Mouse (Mus musculus): Measurements from ENCODE around the gene Slc38a4.

Slc38a4 gene

DNA sequence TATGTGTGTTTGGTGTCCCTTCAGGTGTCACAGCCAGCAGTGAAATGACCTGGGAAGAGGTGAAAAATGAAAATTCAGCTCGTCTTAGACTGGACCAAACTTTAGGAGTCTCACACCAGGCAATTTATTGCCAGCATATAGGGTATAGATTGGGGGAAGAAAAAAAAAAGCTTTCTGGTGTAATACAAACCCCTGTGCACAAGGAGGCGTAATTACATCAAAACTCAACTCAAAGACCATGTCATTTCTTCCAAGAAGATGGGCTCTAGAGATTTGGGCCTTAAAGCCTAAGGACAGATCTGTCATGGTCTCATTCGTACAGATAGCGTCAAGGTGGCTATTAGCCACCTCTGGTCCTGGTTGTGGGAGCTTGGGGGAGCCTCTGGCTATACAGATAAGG is 86.0 kb downstream of the Slc38a4 start:
- no peak for DNase-seq (ENCODE audit: low read depth, low spot score)

DNA sequence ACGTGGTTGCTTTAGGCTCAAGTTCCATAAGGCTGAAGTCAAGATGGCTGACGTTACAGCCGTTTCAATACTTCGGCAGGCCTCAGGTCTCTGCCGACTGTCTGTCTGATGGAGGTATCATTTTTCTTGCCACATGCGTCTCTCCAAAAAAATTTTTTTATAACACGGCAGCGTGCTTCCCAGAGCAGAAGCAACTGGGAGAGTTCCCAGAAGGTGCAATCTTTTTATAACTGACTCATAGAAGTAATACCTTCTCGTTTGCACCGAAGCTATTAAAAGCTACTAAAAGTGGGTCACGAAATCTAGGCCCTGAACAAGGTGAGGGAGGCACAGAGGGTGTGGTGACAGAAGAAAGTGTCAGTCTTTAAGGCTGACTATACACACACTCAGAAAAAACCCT is 87.0 kb downstream of the Slc38a4 start:
- no peak for DNase-seq (ENCODE audit: low read depth, low spot score)

DNA sequence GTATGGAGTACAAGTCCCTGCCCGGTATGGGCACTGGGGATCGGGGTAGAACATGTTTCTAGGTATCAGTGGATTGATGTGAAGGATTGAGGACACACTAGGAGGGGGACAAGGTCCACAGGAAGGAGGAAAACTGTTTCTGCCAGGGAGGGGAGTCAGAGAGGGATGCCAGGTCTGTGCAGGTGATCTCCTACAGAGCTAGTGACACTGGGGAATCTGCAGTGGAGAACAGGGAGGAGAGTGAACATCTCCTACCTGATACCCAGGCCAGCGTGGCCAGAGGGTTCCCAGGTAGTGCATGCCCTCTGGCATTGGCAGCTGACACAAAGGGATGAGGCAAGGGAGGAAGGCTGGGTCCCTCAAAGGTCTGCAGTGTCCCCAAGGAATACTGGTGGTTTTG is 89.4 kb downstream of the Slc38a4 start:
- no peak for DNase-seq (ENCODE audit: low read depth, low spot score)

DNA sequence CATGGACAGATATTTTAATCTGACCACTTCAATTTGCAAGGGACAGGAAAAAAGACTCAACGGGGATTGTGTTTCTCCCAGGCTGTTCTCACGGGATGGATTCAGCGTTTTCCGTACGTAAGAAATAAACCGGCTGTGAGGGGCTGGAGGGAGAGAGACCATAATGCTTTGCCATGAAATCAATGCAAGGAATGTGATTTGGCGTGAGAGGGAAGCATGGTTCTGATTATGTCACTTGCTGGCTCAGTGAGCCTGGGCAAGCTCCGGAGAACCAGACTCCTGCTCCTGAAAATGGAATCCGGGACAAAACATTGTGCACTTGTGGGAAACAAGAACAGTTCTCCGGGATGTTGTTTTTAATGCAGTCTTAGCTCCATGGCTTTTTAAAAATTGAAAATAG is 92.0 kb downstream of the Slc38a4 start:
- no peak for DNase-seq (ENCODE audit: low read depth, low spot score)

DNA sequence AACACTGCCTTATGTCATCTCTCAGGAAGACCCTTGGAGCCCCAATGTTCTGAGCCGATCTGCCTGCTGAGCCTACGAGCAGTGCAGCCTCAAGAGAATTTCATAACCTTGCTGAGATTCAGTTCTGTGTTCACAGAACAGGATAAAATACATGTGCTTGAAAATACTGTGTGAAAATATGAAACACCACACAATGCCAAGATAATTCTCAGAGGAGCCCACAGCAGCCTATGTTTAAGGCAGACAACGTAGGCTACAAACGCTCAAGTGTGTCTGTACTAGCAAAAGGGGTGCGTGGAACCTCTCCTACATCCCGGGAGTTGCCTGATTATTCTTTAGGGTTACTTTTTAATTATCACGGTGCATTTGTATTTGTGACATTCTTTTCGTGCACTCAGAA is 92.4 kb downstream of the Slc38a4 start:
- DNase-seq (ENCODE audit: low read depth, low spot score) = no peak

DNA sequence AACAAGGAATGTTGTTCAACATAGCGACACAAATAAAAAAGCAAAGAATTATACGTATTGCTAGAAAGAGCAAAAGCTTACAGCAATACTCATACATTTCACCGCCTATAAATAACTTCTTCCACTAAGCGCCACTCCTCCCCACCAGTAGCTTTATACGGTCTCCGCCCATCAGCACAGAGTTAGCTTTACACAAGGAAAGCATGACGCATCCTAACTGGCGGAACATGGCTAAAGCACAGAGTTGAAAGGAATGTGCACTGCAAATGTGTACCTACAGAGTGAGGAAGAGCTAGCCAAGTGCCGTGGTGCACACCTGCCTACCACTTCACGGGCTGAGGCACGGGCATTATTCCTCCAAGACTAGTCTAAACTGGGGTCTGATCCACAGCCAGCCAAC is 95.4 kb downstream of the Slc38a4 start:
- DNase-seq (ENCODE audit: low read depth, low spot score) = no peak

DNA sequence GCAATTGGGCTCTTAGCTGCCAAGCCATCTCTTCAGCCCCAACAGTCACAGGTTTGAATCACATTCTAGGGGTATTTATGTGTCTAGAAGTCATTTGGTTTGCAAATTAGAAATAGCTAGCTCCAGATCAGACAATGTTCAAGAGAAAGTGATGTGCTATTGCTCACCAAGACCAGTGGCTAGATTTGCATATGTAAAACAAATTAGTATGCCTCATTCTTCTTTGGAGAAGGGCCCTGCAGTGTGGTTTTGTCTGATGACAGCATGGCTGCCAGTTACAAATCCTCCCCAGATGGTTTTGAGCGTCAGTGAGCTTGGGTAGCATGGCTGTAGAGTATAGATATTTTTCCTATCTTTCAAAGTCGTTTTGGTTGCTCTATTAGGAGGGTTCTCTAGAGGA is 96.5 kb downstream of the Slc38a4 start:
- no peak for DNase-seq (ENCODE audit: low read depth, low spot score)

DNA sequence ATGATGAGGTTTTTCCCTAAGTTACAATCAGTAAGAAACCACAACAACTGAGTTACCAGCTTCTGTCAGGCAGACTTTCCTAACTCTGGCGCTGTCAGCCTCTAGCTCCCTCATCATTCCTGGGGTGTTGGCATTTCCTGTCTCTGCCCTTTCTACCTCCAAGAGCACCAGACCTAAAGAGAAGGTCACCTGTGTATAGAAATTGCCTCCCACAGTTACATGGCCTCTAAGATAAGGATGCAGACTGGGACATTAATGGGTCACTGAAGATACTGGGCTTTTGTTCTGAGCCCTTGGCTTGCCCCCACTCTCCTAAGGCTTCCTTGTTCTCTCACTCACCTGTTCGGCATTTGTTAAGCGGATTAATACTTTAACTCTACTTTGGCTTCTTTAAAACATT is 99.1 kb downstream of the Slc38a4 start:
- DNase-seq (ENCODE audit: low read depth, low spot score) = no peak

DNA sequence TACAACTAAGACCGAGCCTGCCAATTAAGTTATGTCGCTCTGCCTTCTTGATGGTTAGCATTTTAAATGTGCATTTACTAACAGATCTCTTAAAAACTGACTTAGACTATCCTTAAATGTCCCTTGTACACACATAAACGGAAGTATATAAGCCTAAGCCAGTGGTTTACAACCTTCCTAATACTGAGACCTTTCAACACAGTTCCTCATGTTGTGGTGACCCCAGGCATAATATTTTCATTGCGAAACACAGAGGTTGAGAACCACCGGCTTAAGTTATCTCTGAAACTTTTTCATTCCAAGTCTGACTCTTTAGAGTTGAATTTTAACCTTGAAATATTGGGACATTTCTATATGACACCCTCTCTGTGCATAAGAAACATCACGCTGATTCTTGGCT is 101.4 kb downstream of the Slc38a4 start:
- no peak for DNase-seq (ENCODE audit: low read depth, low spot score)

DNA sequence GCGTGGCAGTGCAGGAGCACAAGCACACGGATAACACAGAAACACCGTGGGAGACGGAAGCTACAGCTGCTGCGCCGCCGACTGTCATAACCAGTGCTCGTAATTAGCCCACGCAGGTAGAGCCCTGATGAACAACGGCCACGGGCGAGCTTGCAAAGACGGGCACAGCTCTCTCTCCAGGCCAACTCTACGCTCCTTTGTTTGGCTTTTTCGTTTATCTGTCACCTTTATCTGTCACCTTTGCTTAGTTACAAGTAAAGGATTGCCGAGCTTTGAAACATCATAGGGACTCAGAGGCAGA is 101.9 kb downstream of the Slc38a4 start:
- DNase-seq (ENCODE audit: low read depth, low spot score) = no peak

DNA sequence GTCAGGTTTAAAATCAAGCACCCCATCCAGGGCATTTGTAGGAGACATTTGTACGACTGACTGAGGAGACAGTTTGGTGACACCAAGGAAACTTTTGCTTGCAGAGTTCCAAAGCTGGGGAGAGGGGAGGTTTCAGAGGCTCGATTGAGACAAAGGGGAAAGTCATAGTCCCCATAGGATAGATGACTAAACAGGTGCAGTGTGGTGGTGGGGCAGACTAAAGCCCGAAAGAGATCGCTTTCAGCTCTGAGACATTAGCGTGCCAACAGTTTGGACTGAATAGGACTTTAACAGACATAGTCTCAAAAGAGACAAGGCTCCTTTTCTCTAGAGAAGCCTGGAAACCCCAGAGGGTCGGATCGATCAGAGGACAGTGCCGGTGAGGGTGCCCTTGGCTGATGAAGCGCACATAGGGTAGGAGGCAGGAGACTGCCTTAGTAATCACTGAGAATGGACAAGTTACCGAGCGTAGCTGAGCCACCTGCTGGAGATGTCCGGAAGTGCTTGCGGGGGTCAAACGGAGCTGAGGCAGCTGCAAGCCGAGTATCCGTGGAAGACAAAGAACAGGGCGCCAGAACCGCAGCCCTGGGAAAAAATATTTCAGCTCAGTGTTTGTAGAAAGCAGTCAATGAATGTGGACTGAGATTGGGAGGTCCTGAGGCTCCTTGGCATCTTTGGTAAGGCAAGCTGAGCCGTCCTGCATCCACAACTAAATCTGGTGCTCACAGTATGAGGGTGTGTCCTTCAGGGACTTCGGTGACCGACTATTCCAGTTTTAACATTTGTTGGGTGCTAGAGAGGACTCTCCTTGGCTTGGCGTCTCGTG is 102.4 kb downstream of the Slc38a4 start:
- peak; percentile 83 for DNase-seq (ENCODE audit: low read depth, low spot score)

DNA sequence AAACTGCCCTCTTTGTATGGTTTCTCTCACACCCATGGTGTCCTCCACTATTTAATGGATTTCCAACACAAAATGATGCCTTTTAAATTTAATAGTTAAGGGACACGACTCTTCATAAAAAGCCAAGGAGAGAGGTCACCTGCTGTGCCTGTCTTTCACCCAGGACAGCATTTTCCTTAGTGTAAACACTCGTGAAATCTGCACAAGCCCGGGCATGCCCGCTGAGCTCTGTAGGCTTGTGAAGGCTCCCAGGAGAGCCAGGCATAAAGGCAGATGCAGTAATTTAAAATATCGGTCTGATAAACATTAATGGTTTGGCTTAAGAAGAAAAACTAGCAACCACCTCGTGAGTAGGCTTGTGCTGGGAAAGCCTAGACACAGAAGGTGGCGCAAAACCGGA is 103.3 kb downstream of the Slc38a4 start:
- no peak for DNase-seq (ENCODE audit: low read depth, low spot score)

DNA sequence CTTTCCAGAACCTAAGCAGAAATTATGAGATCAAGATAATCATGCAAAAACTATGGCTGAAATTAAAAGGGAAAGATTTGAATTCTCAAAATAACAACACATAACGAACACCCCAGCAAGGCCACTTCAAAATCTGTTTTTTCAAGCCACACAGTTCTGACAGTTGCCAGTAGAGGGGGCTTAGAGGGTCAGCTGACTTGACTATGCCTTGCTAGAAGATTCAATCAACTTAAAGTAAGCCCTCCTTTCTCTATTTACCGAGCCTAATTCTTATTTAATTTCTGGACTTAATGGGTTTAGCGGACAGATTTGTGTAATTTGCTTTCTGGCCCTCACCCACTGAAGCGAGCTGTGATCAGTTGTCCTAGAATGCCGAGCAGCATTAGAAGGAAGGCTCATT is 104.0 kb downstream of the Slc38a4 start:
- DNase-seq (ENCODE audit: low read depth, low spot score) = no peak

DNA sequence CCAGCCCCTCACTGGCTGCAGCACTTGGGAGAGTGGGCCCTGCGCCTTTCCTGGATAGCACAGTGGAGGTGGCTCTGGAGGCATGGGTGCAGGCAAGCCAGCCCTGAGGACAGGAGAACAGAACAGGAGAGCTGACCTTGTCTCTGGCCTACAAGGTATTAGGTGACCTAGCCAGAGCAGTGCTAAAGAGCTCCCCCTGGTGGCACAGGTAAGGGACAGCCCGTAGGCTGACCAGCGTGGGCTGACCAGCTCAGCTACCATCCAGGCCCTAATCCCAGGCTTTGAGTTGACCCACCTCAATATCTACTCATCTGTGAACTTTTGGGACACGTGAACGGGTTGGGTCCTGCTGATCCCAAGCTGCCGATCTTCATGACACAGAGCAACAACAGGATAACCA is 107.3 kb downstream of the Slc38a4 start:
- DNase-seq (ENCODE audit: low read depth, low spot score) = no peak

Data from mesoderm, embryonic 11.5 days (tissue).